Mouse (Mus musculus): ENCODE data around the gene Sprr2a2. TPM values are rescaled to one million over a fixed set of nuclear protein-coding genes. Genes with fewer than 3 reads are reported as not detected.
"Not testable (repeated sequence)": the region's sequence is repeated elsewhere in the genome, so short reads cannot be mapped to it uniquely, and the experiment has no call there.

Gene Sprr2a2
- polyA plus RNA-seq (2012; rRNA removed): 131 and 507 TPM in 2 replicates

GRCm38 (mm10) chr3:92215569-92215968 lies at the start of gene Sprr2a2, which contains the start of gene Sprr2a1:
Gene Sprr2a2, plus strand, starts transcription at chr3:92215920.
Gene Sprr2a1, plus strand, starts transcription at chr3:92215799.
- no CpG with 5 or more reads among the region's 2 CpGs for WGBS
- H3K4me3 ChIP-seq (replicated peaks; ENCODE audit: extremely low read depth, low read depth, low read length); H3K4me1 ChIP-seq (ENCODE audit: control insufficient read depth, insufficient read depth, low read length); DNase-seq: not testable (repeated sequence)

DNA sequence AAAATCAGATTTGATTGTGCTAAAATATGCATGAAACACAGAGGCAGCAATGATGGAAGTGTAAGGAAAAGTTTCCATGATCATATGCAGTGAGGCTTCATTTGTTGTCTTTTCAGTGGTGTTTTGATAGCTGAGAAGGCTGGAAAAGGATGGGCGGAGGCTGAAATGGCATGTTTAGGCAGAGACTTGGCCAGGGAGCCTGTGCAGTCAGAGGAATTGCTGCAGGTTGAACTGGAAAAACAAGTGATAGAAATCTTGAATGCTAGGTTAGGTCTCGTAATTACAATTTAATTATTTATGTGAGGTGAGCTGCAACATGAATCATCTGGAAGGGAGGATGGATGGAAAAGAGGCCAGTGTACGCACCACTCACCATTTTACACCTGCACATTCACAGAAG lies 45.9 kb upstream of the Sprr2a2 start:
- DNase-seq: no peak
- no peaks in the 10 kb centered on the region for H3K4me1 ChIP-seq (ENCODE audit: control insufficient read depth, insufficient read depth, low read length)
- WGBS: 75% methylated on average over 3 of the region's 3 CpGs
- H3K4me3 ChIP-seq (replicated peaks; ENCODE audit: extremely low read depth, low read depth, low read length): no peak overlapping the region
- TF ChIP-seq POLR2A (IDR thresholded peaks at IDR 0.05; ENCODE audit: borderline replicate concordance, extremely low read depth, low read depth, low read length) (no peak), CTCF (IDR thresholded peaks at IDR 0.05; ENCODE audit: insufficient read depth, low read length) (no peak)

DNA sequence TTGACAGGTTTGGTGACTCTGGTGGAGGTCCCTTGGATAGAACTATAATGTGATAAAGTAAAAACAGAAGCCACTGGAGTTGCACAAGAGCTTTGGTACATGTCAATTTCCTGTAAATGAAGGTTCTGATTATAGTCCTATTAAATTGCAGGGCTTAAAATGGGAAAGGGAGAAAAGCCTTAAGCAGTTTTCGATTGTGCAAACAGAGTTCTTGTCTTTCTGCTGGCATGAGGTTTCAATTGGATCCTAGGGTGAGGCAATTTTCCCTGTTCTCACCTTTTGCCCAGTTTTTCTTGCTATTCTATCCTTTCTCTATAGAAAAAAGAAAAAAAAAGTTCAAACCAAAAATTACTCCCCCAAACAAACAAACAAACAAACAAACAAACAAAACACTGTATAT lies 38.8 kb upstream of the Sprr2a2 start:
- Histone ChIP-seq H3K4me3 (replicated peaks; ENCODE audit: extremely low read depth, low read depth, low read length) (no peak overlapping the region), H3K4me1 (ENCODE audit: control insufficient read depth, insufficient read depth, low read length) (no peaks in the 10 kb centered on the region)
- no peak for TF ChIP-seq POLR2A (IDR thresholded peaks at IDR 0.05; ENCODE audit: borderline replicate concordance, extremely low read depth, low read depth, low read length)
- no peak for TF ChIP-seq CTCF (IDR thresholded peaks at IDR 0.05; ENCODE audit: insufficient read depth, low read length)
- WGBS: 74% methylated on average over 1 of the region's 1 CpGs
- no peak for DNase-seq

DNA sequence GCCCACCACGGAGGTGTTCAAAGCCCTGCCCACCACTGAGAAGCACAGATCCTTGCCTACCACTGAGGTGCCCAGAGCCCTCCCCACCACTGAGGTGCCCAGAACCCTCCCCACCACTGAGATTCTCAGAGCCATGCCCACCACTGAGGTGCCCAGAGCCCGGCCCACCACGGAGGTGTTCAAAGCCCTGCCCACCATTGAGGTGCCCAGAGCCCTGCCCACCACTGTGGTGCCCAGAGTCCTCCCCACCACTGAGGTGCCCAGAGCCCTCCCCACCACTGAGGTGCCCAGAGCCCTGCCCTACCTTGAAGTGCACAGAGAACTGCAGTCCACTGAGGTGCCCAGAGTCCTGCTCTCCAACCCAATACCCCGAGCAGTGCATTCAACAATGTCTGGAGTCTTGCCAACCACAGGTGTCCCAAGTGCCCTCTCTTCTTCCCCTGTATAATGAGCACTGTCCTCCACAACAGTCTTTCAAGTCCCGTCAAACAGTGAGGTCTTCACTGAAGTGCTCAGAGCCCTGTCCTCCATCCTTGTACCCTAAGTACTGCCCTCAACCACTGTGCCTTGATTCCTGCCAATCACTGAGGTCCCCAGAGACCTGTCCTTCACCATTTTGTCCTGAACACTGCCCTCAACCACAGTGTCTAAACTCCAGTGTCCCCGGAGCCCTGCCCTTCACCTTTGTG lies 20.1 kb upstream of the Sprr2a2 start:
- no peak overlapping the region for H3K4me3 ChIP-seq (replicated peaks; ENCODE audit: extremely low read depth, low read depth, low read length)
- TF ChIP-seq POLR2A (IDR thresholded peaks at IDR 0.05; ENCODE audit: borderline replicate concordance, extremely low read depth, low read depth, low read length) (no peak), CTCF (IDR thresholded peaks at IDR 0.05; ENCODE audit: insufficient read depth, low read length) (no peak)
- WGBS: 79% methylated on average over 6 of the region's 6 CpGs
- no peak for DNase-seq
- no peaks in the 10 kb centered on the region for H3K4me1 ChIP-seq (ENCODE audit: control insufficient read depth, insufficient read depth, low read length)

DNA sequence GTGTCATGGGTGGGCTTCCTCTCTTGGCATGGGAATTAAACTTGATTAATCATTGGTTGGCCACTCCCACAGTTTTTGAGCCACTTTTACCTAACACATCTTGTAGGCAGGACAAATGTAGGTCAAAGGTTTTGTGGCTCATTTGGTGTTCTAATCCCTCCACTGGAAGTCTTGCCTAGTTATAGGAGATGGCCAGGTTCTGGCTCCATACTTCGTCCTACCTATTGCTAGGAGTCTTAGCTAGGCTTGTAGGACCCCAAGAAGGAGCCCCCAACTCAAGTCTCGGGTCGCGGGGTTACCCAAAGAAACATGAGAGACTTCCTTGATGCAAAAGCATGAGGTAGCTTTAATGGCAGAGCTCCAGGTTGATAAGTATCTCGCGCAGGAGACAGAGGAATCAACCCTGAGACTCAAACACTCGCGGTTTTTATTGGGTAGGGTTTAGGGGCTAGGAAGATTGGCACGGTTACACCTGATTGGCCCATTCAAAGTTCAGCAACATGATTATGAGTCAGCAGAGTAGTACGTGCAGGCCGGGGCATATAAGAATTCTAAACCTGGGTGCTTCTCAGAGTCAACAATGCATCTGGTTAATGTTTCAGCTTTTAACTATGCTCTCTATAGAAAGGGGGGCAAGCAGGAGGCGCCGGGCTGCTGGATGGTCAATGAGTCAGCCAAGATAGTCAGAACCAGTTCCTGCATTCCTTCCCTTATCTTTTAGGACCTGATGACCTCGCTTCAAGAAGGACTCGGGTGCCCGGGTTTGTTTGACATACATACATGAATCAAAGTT lies 4.4 kb upstream of the Sprr2a2 start:
- DNase-seq; H3K4me3 ChIP-seq (replicated peaks; ENCODE audit: extremely low read depth, low read depth, low read length); H3K4me1 ChIP-seq (ENCODE audit: control insufficient read depth, insufficient read depth, low read length): not testable (repeated sequence)
- no CpG with 5 or more reads among the region's 16 CpGs for WGBS

DNA sequence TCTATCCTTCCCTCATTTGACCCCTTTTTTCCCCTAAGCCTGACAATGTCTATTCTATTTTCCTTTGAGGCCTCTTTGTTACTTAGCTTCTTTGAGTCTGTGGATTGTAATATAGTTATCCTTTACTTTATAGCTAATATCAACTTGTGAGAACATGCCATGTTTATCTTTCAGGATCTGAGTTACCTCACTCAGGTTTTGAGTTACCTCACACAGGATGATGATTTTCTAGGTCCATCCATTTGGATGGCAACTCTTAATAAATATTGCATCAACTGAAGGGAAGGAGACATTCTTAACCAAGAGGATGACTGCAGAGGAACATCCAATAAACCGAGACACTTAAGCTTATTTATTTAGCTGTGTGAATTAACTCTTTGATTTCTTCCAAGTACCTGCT lies 3.7 kb upstream of the Sprr2a2 start:
- DNase-seq; H3K4me3 ChIP-seq (replicated peaks; ENCODE audit: extremely low read depth, low read depth, low read length); H3K4me1 ChIP-seq (ENCODE audit: control insufficient read depth, insufficient read depth, low read length): not testable (repeated sequence)
- no CpG with 5 or more reads among the region's 1 CpGs for WGBS

DNA sequence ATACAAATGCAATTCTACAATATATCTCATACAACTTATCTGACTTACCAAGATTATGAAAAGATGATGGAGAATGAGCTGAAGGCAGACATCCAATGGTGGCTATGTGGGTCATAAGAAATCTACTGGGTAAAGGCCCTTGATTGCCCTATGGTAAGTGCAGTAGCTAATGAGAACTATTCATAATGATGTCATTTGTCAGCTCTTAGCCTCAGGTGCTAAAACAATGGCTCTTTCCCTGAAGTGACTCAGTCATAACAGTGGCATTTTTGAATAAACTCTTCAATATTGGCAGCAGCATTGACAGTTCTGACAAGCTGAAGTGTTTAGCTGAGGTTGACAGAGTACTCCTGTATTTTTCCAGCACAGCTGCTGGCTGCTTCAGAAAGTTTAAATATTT lies 2.1 kb upstream of the Sprr2a2 start:
- H3K4me1 ChIP-seq (ENCODE audit: control insufficient read depth, insufficient read depth, low read length); DNase-seq; H3K4me3 ChIP-seq (replicated peaks; ENCODE audit: extremely low read depth, low read depth, low read length): not testable (repeated sequence)

GRCm38 (mm10) chr3:92219031-92219430 lies 3.3 kb downstream of the Sprr2a2 start:
- WGBS: no CpG with 5 or more reads among the region's 8 CpGs

DNA sequence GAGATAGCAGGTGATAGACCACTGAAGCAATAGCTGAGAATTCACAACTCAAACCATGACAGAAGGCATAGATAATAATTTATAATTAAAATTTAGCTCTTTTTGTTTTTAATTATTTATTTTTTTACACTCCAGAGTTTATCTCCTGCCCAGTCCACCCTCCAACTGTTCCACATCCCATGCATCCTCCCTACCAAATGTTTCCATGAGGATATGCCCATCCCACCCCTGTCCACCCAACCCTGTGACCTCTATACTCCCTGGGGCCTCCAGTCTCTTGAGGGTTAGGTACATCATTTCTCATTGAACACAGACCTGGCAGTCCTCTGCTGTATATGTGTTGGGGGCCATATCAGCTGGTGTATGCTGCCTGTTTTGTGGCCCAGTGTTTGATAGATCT lies 8.0 kb downstream of the Sprr2a2 start:
- DNase-seq; H3K4me1 ChIP-seq (ENCODE audit: control insufficient read depth, insufficient read depth, low read length); H3K4me3 ChIP-seq (replicated peaks; ENCODE audit: extremely low read depth, low read depth, low read length): not testable (repeated sequence)

More at GRCm38 (mm10) chr3:92219031-92219430, 3.3 kb downstream of the Sprr2a2 start:
- not testable (repeated sequence) for H3K4me1 ChIP-seq (ENCODE audit: control insufficient read depth, insufficient read depth, low read length); DNase-seq; H3K4me3 ChIP-seq (replicated peaks; ENCODE audit: extremely low read depth, low read depth, low read length)

- not testable (repeated sequence) for H3K4me1 ChIP-seq (ENCODE audit: control insufficient read depth, insufficient read depth, low read length); H3K4me3 ChIP-seq (replicated peaks; ENCODE audit: extremely low read depth, low read depth, low read length); DNase-seq
- 62% methylated on average over 3 of the region's 3 CpGs for WGBS
Observed at GRCm38 (mm10) chr3:92227410-92227809, 11.7 kb downstream of the Sprr2a2 start.

GRCm38 (mm10) chr3:92236463-92237189 lies 20.9 kb downstream of the Sprr2a2 start:
- DNase-seq; H3K4me3 ChIP-seq (replicated peaks; ENCODE audit: extremely low read depth, low read depth, low read length); H3K4me1 ChIP-seq (ENCODE audit: control insufficient read depth, insufficient read depth, low read length): not testable (repeated sequence)
- no CpG with 5 or more reads among the region's 5 CpGs for WGBS

DNA sequence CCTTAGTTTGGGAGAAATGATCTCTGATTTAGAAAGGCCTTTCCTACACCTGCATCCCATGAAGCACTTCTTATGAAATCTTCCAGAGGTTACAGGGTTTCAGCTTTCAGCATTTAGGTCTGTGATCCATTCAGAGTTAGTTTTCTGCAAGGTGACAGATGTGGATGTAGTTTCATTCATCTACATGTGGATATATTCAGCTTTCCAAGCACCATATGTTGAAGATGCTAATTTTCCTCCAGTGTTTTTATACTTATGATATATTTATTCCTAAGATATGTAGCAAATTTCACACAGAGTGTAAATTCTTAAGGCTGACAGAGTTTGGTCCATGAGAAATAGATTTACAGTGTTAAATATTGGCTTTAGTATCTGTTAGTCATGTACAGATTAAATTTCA lies 23.0 kb downstream of the Sprr2a2 start:
- H3K4me1 ChIP-seq (ENCODE audit: control insufficient read depth, insufficient read depth, low read length); DNase-seq; H3K4me3 ChIP-seq (replicated peaks; ENCODE audit: extremely low read depth, low read depth, low read length): not testable (repeated sequence)

DNA sequence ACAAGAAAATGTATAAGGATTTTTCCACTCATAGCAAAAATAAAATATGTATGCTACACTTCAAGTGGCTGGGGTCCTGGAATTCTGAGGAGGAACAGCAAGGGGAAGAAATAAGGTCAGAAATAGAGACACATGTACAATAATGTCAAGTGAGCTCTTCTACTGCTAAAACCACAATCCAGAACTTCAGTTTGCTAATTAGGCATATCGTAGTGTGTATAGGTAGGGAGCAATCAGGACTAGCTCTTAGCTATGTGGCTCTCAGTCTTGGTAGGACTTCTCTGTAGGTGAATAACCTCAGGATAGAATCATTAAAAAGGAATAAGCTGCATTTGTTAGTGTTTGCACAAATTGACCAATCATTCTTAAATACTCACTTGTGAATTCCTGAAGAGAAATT lies 23.5 kb downstream of the Sprr2a2 start:
- not testable (repeated sequence) for H3K4me1 ChIP-seq (ENCODE audit: control insufficient read depth, insufficient read depth, low read length); DNase-seq; H3K4me3 ChIP-seq (replicated peaks; ENCODE audit: extremely low read depth, low read depth, low read length)
- no CpG with 5 or more reads among the region's 1 CpGs for WGBS

GRCm38 (mm10) chr3:92244833-92245232 lies 29.1 kb downstream of the Sprr2a2 start:
- H3K4me1 ChIP-seq (ENCODE audit: control insufficient read depth, insufficient read depth, low read length); DNase-seq; H3K4me3 ChIP-seq (replicated peaks; ENCODE audit: extremely low read depth, low read depth, low read length): not testable (repeated sequence)

GRCm38 (mm10) chr3:92246245-92246644 lies 30.5 kb downstream of the Sprr2a2 start:
- H3K4me3 ChIP-seq (replicated peaks; ENCODE audit: extremely low read depth, low read depth, low read length); DNase-seq; H3K4me1 ChIP-seq (ENCODE audit: control insufficient read depth, insufficient read depth, low read length): not testable (repeated sequence)
- no CpG with 5 or more reads among the region's 10 CpGs for WGBS
